Mouse (Mus musculus) forebrain, embryonic 14.5 days (tissue): ENCODE measurements at regions not wholly inside any gene's neighbourhood (a gene's known extent, or its start where the extent isn't known, plus 50 kb on each side); places are given as distances from the start of the nearest gene placed in this dataset.

Source experiments
- ATAC-seq: fragments of 200-750 bp; cut with Nextera tagmentation; 2 replicates; pipeline ENCODE4 v1.8.0; 2017; ENCODE audit warnings: mild to moderate bottlenecking, moderate library complexity
- DNase-seq: peaks from one replicate; pipeline ENCODE4 v3.0.0-alpha.2; 2015; ENCODE audit warnings: low spot score
- H3K27ac ChIP-seq: fragments of 300-500 bp; sonication (generic); 2 replicates; pipeline ENCODE4 v1.5.1; 2014; ENCODE audit warnings: low read depth, mild to moderate bottlenecking, control low read depth, low read length, moderate library complexity
- H3K27me3 ChIP-seq: fragments of 300-500 bp; sonication (generic); replicated peaks from 2 replicates; pipeline ENCODE4 v1.6.1; 2014; ENCODE audit warnings: low read length, control low read depth, mixed read lengths; ENCODE audit not compliant: control insufficient read depth, insufficient read depth
- H3K36me3 ChIP-seq: fragments of 300-500 bp; sonication (generic); 2 replicates; pipeline ENCODE4 v1.6.1; 2014; ENCODE audit warnings: low read length, control low read depth; ENCODE audit not compliant: control insufficient read depth, insufficient read depth
- H3K4me1 ChIP-seq: fragments of 300-500 bp; sonication (generic); 2 replicates; pipeline ENCODE4 v1.6.1; 2014; ENCODE audit warnings: antibody characterized with exemption, low read length, control low read depth; ENCODE audit not compliant: control insufficient read depth, insufficient read depth
- H3K4me2 ChIP-seq: fragments of 300-500 bp; sonication (generic); 2 replicates; pipeline ENCODE4 v1.6.1; 2014; ENCODE audit warnings: mild to moderate bottlenecking, control low read depth, low read length
- H3K4me3 ChIP-seq: fragments of 300-500 bp; sonication (generic); 2 replicates; pipeline ENCODE4 v1.5.1; 2014; ENCODE audit warnings: low read depth, low read length, control low read depth
- H3K9ac ChIP-seq: fragments of 300-500 bp; sonication (generic); 2 replicates; pipeline ENCODE4 v1.6.1; 2014; ENCODE audit warnings: mild to moderate bottlenecking, low read length, control low read depth, moderate library complexity
- H3K9me3 ChIP-seq: fragments of 300-500 bp; sonication (generic); replicated peaks from 2 replicates; pipeline ENCODE4 v1.6.1; 2016; ENCODE audit warnings: low read length, control low read depth, mixed read lengths; ENCODE audit not compliant: control insufficient read depth
- WGBS: fragments of 180-500 bp; shearing (Covaris S2); extraction: QIAGEN DNeasy Blood & Tissue Kit; methylation state at CpG from one replicate; pipeline ENCODE4 v1.1.7; 2014; 5-methylcytosine and 5-hydroxymethylcytosine counted together

DNA sequence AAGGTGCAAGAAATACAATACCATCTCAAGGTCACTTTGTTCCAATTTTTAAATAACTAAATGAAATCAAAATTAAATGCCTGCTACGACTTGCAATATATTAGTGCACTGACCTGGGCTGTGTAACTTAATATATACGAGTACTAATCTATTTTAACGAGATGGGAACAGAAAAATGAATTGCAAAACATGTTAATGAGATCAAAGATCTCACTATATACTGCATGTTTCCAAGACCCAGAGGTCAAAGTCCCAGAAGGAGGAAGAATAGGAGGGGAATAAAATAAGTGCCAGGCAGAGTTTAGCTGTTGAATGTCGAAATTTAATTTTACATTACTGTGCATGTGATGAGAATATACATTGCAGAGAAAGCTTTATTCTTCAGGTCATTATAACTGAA lies 614.7 kb downstream of the Kctd8 start:
- Histone ChIP-seq H3K36me3 (no peaks in the 10 kb centered on the region), H3K4me1 (no peaks in the 10 kb centered on the region), H3K4me2 (no peak overlapping the region), H3K9me3 (no peaks in the 10 kb centered on the region), H3K27ac (no peak overlapping the region), H3K27me3 (no peaks in the 10 kb centered on the region), H3K4me3 (no peak overlapping the region), H3K9ac (no peak overlapping the region)
- ATAC-seq (no peak), DNase-seq (no peak)
- 38% methylated on average over 4 of the region's 4 CpGs for WGBS

DNA sequence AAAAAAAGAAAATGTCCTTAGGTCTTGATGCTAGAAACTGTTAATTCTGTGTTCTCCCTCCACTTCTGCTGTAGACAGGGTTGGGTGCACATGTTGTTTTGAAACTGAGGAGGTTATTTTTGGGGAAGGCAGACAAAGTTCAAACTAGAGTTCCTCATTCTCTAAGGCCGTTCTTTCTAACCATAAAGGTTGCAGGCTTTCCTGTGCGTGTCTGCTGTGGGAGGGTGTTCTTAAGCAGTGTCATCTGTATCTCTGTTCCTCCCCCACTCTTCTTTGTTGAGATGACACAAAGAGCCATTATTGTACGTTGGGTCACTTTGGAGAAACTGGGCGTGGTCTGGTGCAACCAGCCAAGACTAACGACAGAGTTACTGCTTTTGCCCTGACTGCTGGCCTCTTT lies 606.3 kb downstream of the Kctd8 start:
- H3K9me3 ChIP-seq = no peaks in the 10 kb centered on the region
- ATAC-seq (no peak), DNase-seq (no peak)
- no peak overlapping the region for H3K27ac ChIP-seq
- H3K36me3 ChIP-seq = no peaks in the 10 kb centered on the region
- no peak overlapping the region for H3K9ac ChIP-seq
- H3K4me3 ChIP-seq = no peak overlapping the region
- no peaks in the 10 kb centered on the region for H3K27me3 ChIP-seq
- WGBS = 30% methylated on average over 5 of the region's 5 CpGs
- no peak overlapping the region for H3K4me2 ChIP-seq
- H3K4me1 ChIP-seq = no peaks in the 10 kb centered on the region

- Histone ChIP-seq H3K4me3 (no peak overlapping the region), H3K9ac (no peak overlapping the region), H3K4me1 (no peaks in the 10 kb centered on the region), H3K36me3 (no peaks in the 10 kb centered on the region), H3K9me3 (no peaks in the 10 kb centered on the region), H3K27me3 (no peaks in the 10 kb centered on the region), H3K27ac (no peak overlapping the region), H3K4me2 (no peak overlapping the region)
- ATAC-seq (no peak), DNase-seq (no peak)
- WGBS = 85% methylated on average over 3 of the region's 3 CpGs
Measured at GRCm38 (mm10) chr5:68750499-68750898, 591.0 kb downstream of the Kctd8 start.

- Histone ChIP-seq H3K4me3 (no peak overlapping the region), H3K27ac (no peak overlapping the region), H3K9ac (no peak overlapping the region), H3K9me3 (no peaks in the 10 kb centered on the region), H3K36me3 (no peaks in the 10 kb centered on the region), H3K4me1 (no peaks in the 10 kb centered on the region), H3K4me2 (no peak overlapping the region), H3K27me3 (no peaks in the 10 kb centered on the region)
- no peak for DNase-seq
- no peak for ATAC-seq
Measured at GRCm38 (mm10) chr5:68753025-68753424, 588.5 kb downstream of the Kctd8 start.
